Mouse (Mus musculus) midbrain, postnatal 0 days (tissue): ENCODE data around the gene Alyref. TPM values are rescaled to one million over a fixed set of nuclear protein-coding genes. Genes with fewer than 3 reads are reported as not detected.
A peak's percentile ranks its signal among the peaks of the same experiment; 100 is the strongest.

Experiments used
- ATAC-seq: fragments of 200-750 bp; cut with Nextera tagmentation; 2 replicates; pipeline ENCODE4 v1.8.0; 2017; ENCODE audit warnings: moderate number of reproducible peaks, mild to moderate bottlenecking, moderate TSS enrichment, moderate library complexity; ENCODE audit not compliant: low FRiP score
- DNase-seq: peaks from one replicate; pipeline ENCODE4 v3.0.0-alpha.2; 2015; ENCODE audit warnings: low spot score
- H3K27ac ChIP-seq: fragments of 300-500 bp; sonication (generic); 2 replicates; pipeline ENCODE4 v1.5.1; 2014; ENCODE audit warnings: low read depth, mild to moderate bottlenecking, low read length, mixed read lengths
- H3K27me3 ChIP-seq: fragments of 300-500 bp; sonication (generic); 2 replicates; pipeline ENCODE4 v1.6.1; 2014; ENCODE audit warnings: low read length, control low read depth, mixed read lengths; ENCODE audit not compliant: insufficient read depth
- H3K36me3 ChIP-seq: fragments of 300-500 bp; sonication (generic); 2 replicates; pipeline ENCODE4 v1.6.1; 2014; ENCODE audit warnings: low read length, control low read depth, mixed read lengths; ENCODE audit not compliant: insufficient read depth
- H3K4me1 ChIP-seq: fragments of 300-500 bp; sonication (generic); 2 replicates; pipeline ENCODE4 v1.6.1; 2014; ENCODE audit warnings: mild to moderate bottlenecking, control low read depth, antibody characterized with exemption, low read length, mixed read lengths; ENCODE audit not compliant: insufficient read depth
- H3K4me2 ChIP-seq: fragments of 300-500 bp; sonication (generic); 2 replicates; pipeline ENCODE4 v1.6.1; 2014; ENCODE audit warnings: low read depth, mild to moderate bottlenecking, low read length, mixed read lengths; ENCODE audit not compliant: poor library complexity, severe bottlenecking
- H3K4me3 ChIP-seq: fragments of 300-500 bp; sonication (generic); 2 replicates; pipeline ENCODE4 v1.5.1; 2014; ENCODE audit warnings: low read depth, mild to moderate bottlenecking, low read length, moderate library complexity
- H3K9ac ChIP-seq: fragments of 300-500 bp; sonication (generic); replicated peaks from 2 replicates; pipeline ENCODE4 v1.6.1; 2014; ENCODE audit warnings: mild to moderate bottlenecking, low read length, moderate library complexity, mixed read lengths; ENCODE audit not compliant: poor library complexity, severe bottlenecking
- H3K9me3 ChIP-seq: fragments of 300-500 bp; sonication (generic); 2 replicates; pipeline ENCODE4 v1.6.1; 2016; ENCODE audit warnings: low read length, control low read depth
- CTCF ChIP-seq: IDR thresholded peaks from 2 replicates; pipeline ENCODE4 v1.5.1; 2016; ENCODE audit warnings: antibody characterized with exemption, mild to moderate bottlenecking
- WGBS: fragments of 180-500 bp; shearing (Covaris S2); extraction: QIAGEN DNeasy Blood & Tissue Kit; methylation state at CpG from one replicate; pipeline ENCODE4 v1.1.7; 2014; 5-methylcytosine and 5-hydroxymethylcytosine counted together
- polyA plus RNA-seq: library from polyadenylated mRNA; unstranded; fragments of >200 nt; fragmentation: Nextera tagmentation; extraction: Ambion mirVana; gene quantifications from 2 replicates; pipeline ENCODE4 v1.2.1, GENCODE M21; 2015
- total RNA-seq: library from RNA; depleted of rRNA; stranded (reverse); fragments of >200 nt; gene quantifications from 2 replicates; pipeline ENCODE4 v1.2.3, GENCODE M21; 2014

Gene Alyref
- total and polyA plus RNA-seq, 2 experiments from 2014 or later, result 86.9 to 145 TPM

DNA sequence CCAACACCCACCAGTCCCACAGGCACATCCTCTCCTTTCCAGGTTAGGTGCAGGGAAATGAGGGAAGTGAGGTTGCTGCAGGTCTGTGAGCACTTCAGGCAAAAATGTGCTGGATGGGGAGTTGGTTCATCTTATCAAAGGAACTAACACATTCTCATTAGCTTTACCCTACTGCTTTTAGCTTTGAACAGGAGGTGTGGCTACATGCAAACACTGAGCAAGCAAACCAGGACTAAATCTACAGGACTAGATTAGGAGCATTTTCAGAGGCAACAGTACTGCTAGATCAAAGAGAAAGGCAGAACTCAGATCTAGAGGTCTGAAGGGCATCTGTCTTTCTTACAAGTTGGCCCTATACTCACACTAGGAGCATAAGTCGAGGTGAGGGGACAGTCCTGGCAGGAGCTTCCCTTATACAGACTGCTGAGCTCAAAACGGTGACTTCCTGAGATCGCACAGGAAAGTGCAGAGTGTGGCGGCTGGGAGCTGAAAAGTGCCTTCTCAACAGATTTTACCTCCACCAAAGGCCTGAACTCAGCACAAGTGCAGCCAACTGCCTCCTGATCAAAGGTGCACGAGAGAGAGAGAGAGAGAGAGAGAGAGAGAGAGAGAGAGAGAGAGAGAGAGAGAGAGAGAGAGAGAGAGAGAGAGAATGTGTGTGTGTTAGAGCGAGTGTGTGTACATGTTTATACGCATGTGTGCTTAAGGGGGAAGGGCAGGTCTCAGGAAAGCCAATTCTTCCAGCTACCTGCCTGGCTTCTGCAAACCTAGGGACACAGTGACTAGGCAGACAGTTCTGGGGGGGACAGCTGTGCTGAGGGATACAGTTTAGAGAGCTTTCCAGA, 32.9 kb upstream of the Alyref start:
- peak overlapping the region; percentile 96; the same call in 1 of the 2 replicates for H3K4me2 ChIP-seq
- peaks cover 5% of the 10 kb centered on the region for H3K4me1 ChIP-seq
- TF ChIP-seq CTCF, result no peak
- H3K27ac ChIP-seq, result no peak overlapping the region; the same call in 1 of the 2 replicates
- peak overlapping the region; percentile 39; the same call in 1 of the 2 replicates for H3K9ac ChIP-seq
- ATAC-seq (no peak), DNase-seq (no peak)
- H3K9me3 ChIP-seq, result no peaks in the 10 kb centered on the region
- WGBS, result 41% methylated on average over 7 of the region's 7 CpGs
- no peaks in the 10 kb centered on the region for H3K27me3 ChIP-seq
- peaks cover 25% of the 10 kb centered on the region for H3K36me3 ChIP-seq
- 0 out of 2 replicates have a peak overlapping the region, but pooled peaks have one; percentile 89 for H3K4me3 ChIP-seq

DNA sequence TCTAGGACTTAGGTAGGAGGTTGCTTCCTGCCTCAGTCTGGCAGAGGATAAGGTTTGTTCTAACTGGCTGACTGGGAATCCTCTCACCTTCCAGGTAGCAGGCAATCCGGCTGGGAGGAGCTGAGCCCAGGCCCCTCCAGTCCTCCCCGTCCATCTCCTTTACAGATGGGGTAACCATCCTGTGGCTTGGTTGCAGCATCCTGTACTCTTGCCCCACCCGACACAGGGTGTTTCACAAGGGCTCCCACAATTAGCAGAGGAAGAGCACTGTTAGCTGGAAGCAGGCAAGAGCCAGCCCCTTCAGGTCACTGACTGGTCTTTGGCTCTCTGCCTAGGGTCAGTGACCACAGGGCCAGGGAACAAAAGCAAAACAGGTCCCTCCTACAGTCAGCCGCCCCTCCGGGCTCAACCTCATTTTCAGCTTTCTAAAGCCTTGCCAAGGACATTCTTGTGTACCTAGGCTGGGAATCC, 32.3 kb upstream of the Alyref start:
- Histone ChIP-seq H3K27ac (no peak overlapping the region; the same call in 1 of the 2 replicates), H3K4me1 (peaks cover 5% of the 10 kb centered on the region), H3K9ac (peak overlapping the region; percentile 39; the same call in 1 of the 2 replicates), H3K36me3 (peaks cover 25% of the 10 kb centered on the region), H3K4me3 (no peak overlapping the region), H3K9me3 (no peaks in the 10 kb centered on the region), H3K27me3 (no peaks in the 10 kb centered on the region), H3K4me2 (no peak overlapping the region)
- no peak for ATAC-seq
- DNase-seq, result no peak
- WGBS, result 37% methylated on average over 5 of the region's 5 CpGs
- no peak for TF ChIP-seq CTCF

DNA sequence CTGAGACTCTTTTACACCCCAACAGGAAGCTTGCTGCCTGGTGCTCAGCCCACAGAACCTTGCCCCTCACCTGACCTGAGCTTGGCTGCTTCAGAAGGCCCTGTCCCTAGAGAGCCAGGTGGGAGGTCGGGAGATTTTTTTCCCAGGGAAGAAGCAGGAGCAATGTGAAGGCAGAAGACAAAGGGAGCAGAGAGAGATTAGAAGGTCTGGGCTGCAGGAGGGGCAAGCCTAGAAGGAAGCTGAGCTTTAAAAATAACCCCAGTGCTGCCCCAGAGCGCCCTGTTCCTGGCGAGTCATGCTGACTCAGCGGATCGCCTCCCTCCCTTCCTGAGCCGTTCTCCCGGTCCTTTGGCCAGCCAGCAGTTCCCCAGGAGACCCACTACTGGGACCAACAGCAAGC, 31.7 kb upstream of the Alyref start:
- 32% methylated on average over 7 of the region's 7 CpGs for WGBS
- DNase-seq (no peak), ATAC-seq (no peak)
- Histone ChIP-seq H3K4me3 (no peak overlapping the region), H3K27ac (no peak overlapping the region), H3K36me3 (peaks cover 25% of the 10 kb centered on the region), H3K4me2 (no peak overlapping the region), H3K9me3 (no peaks in the 10 kb centered on the region), H3K4me1 (peaks cover 8% of the 10 kb centered on the region), H3K9ac (no peak overlapping the region), H3K27me3 (no peaks in the 10 kb centered on the region)
- TF ChIP-seq CTCF, result no peak

DNA sequence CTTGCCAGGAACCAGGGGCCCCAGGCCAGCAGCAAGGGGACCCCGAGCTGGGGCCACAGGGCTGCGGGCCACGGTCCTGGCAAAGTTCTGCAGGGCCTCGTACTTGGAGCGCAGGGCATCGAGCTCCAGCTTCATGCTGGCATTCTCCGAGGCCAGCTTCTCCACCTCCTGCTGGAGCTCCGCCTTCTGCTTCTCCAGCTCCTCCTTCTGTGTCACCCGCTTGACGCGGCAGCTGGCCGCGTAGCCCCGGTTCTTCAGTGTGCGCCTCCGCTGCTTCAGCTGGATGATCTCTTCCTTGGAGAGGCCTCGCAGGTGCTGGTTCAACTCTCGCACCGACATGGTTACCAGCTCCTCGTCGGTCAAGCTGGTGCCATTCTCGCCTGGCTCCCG, 31.2 kb upstream of the Alyref start:
- Histone ChIP-seq H3K4me3 (no peak overlapping the region), H3K4me2 (no peak overlapping the region), H3K27me3 (no peaks in the 10 kb centered on the region), H3K27ac (no peak overlapping the region), H3K9me3 (no peaks in the 10 kb centered on the region), H3K4me1 (peaks cover 8% of the 10 kb centered on the region), H3K36me3 (peaks cover 25% of the 10 kb centered on the region), H3K9ac (no peak overlapping the region)
- 76% methylated on average over 23 of the region's 23 CpGs for WGBS
- ATAC-seq (no peak), DNase-seq (no peak)
- TF ChIP-seq CTCF, result no peak

DNA sequence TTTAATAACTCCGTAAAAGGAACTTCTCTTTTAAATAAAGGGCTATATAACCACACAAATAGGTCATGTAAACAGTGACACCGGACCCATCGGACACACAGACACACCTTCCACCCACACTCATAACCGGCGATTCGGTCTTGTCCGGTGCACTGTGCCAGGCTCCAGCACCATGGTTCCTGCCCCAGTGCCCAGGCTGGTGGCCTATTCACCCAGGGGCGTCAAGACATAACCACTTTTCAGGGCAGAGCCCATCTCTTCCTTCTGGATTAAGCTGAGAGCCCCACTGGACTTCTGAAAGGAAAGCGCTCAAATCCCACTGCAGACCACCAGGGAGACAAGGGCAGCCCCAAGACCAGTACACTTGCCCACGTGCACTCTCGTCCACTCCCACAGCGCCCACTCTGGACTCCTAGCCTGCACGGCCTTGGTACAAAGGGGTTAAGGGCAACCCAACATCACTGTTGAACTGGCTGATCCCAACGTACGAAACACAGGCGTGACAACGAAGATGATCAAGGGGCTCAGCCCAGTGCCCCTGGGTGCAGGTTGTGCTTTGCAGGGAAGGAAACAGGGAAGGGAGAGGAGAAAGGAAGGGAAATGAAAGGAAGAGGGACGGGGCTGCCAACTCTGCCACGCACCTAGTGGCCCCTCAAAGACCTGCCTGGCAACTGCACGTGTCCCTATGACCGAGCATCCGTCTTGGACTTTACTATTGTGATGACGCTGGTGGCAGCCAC, 30.6 kb upstream of the Alyref start:
- Histone ChIP-seq H3K4me1 (peaks cover 8% of the 10 kb centered on the region), H3K9ac (no peak overlapping the region), H3K4me2 (no peak overlapping the region), H3K4me3 (no peak overlapping the region), H3K9me3 (no peaks in the 10 kb centered on the region), H3K27ac (no peak overlapping the region), H3K36me3 (peaks cover 25% of the 10 kb centered on the region), H3K27me3 (no peaks in the 10 kb centered on the region)
- no peak for TF ChIP-seq CTCF
- WGBS, result 94% methylated on average over 23 of the region's 23 CpGs
- no peak for ATAC-seq
- DNase-seq, result no peak
